Mouse (Mus musculus) heart, postnatal 0 days (tissue): ENCODE measurements around the gene Cfap126. TPM values are rescaled to one million over a fixed set of nuclear protein-coding genes. Genes with fewer than 3 reads are reported as not detected.

Experiments
- ATAC-seq: fragments of 200-750 bp; cut with Nextera tagmentation; 2 replicates; pipeline ENCODE4 v1.8.0; 2017; ENCODE audit warnings: low read depth, moderate number of reproducible peaks, moderate library complexity; ENCODE audit not compliant: insufficient read depth
- DNase-seq: peaks from one replicate; pipeline ENCODE4 v3.0.0-alpha.2; 2016; ENCODE audit warnings: low spot score
- H3K27ac ChIP-seq: fragments of 300-500 bp; sonication (generic); 2 replicates; pipeline ENCODE4 v1.5.1; 2014; ENCODE audit warnings: low read depth, mild to moderate bottlenecking
- H3K27me3 ChIP-seq: fragments of 300-500 bp; sonication (generic); 2 replicates; pipeline ENCODE4 v1.6.1; 2014; ENCODE audit warnings: low read length, mixed read lengths; ENCODE audit not compliant: control insufficient read depth, insufficient read depth
- H3K36me3 ChIP-seq: fragments of 300-500 bp; sonication (generic); replicated peaks from 2 replicates; pipeline ENCODE4 v1.6.1; 2014; ENCODE audit warnings: low read length, mixed read lengths; ENCODE audit not compliant: control insufficient read depth, insufficient read depth
- H3K4me1 ChIP-seq: fragments of 300-500 bp; sonication (generic); 2 replicates; pipeline ENCODE4 v1.6.1; 2014; ENCODE audit warnings: antibody characterized with exemption; ENCODE audit not compliant: control insufficient read depth, insufficient read depth
- H3K4me2 ChIP-seq: fragments of 300-500 bp; sonication (generic); 2 replicates; pipeline ENCODE4 v1.6.1; 2014; ENCODE audit warnings: low read depth, mild to moderate bottlenecking, low read length, moderate library complexity
- H3K4me3 ChIP-seq: fragments of 300-500 bp; sonication (generic); 2 replicates; pipeline ENCODE4 v1.5.1; 2014; ENCODE audit warnings: low read depth, low read length
- H3K9ac ChIP-seq: fragments of 300-500 bp; sonication (generic); replicated peaks from 2 replicates; pipeline ENCODE4 v1.6.1; 2014; ENCODE audit warnings: low read depth, low read length, mixed read lengths
- H3K9me3 ChIP-seq: fragments of 300-500 bp; sonication (generic); replicated peaks from 2 replicates; pipeline ENCODE4 v1.6.1; 2016; ENCODE audit warnings: low read length; ENCODE audit not compliant: control insufficient read depth
- CTCF ChIP-seq: IDR thresholded peaks from 2 replicates; pipeline ENCODE4 v1.5.1; 2016; ENCODE audit warnings: antibody characterized with exemption, control low read depth, low read depth
- EP300 ChIP-seq: IDR thresholded peaks from 2 replicates; pipeline ENCODE4 v1.6.1; 2016; ENCODE audit warnings: antibody characterized with exemption, low read depth
- WGBS: fragments of 180-500 bp; shearing (Covaris S2); extraction: QIAGEN DNeasy Blood & Tissue Kit; methylation state at CpG from one replicate; pipeline ENCODE4 v1.1.7; 2014; 5-methylcytosine and 5-hydroxymethylcytosine counted together
- polyA plus RNA-seq: library from polyadenylated mRNA; unstranded; fragments of >200 nt; fragmentation: Nextera tagmentation; extraction: Ambion mirVana; gene quantifications from 2 replicates; pipeline ENCODE4 v1.2.1, GENCODE M21; 2015
- total RNA-seq: library from RNA; depleted of rRNA; stranded (reverse); fragments of >200 nt; gene quantifications from 2 replicates; pipeline ENCODE4 v1.2.3, GENCODE M21; 2014; ENCODE audit warnings: low replicate concordance

Gene Cfap126
- total and polyA plus RNA-seq, 2 experiments from 2014 or later = 2.2 to 3.7 TPM

GRCm38 (mm10) chr1:171111020-171111780 is 2.5 kb upstream of the Cfap126 start:
- H3K9me3 ChIP-seq = no peaks in the 10 kb centered on the region
- DNase-seq (peak; percentile 95), ATAC-seq (peak; percentile 89)
- H3K4me3 ChIP-seq = peak overlapping the region; percentile 64
- no peaks in the 10 kb centered on the region for H3K36me3 ChIP-seq
- no peaks in the 10 kb centered on the region for H3K27me3 ChIP-seq
- H3K9ac ChIP-seq = peak overlapping the region; percentile 50
- TF ChIP-seq EP300 = peak; percentile 73
- peak; percentile 93 for TF ChIP-seq CTCF
- under 1% methylated on average over 38 of the region's 38 CpGs for WGBS
- peak overlapping the region; percentile 59 for H3K4me2 ChIP-seq
- H3K4me1 ChIP-seq = peaks cover 6% of the 10 kb centered on the region; the same call in 1 of the 2 replicates
- peak overlapping the region; percentile 78 for H3K27ac ChIP-seq

- Histone ChIP-seq H3K4me1 (peaks cover 6% of the 10 kb centered on the region; the same call in 1 of the 2 replicates), H3K27ac (peak overlapping the region; percentile 78), H3K9ac (peak overlapping the region; percentile 50), H3K27me3 (no peaks in the 10 kb centered on the region), H3K36me3 (no peaks in the 10 kb centered on the region), H3K4me2 (peak overlapping the region; percentile 59), H3K4me3 (peak overlapping the region; percentile 64), H3K9me3 (no peaks in the 10 kb centered on the region)
- DNase-seq = peak; percentile 54
- 4% methylated on average over 15 of the region's 15 CpGs for WGBS
- ATAC-seq = no peak
- TF ChIP-seq EP300 (no peak), CTCF (no peak)
Measured at GRCm38 (mm10) chr1:171111781-171112575, 1.7 kb upstream of the Cfap126 start.

DNA sequence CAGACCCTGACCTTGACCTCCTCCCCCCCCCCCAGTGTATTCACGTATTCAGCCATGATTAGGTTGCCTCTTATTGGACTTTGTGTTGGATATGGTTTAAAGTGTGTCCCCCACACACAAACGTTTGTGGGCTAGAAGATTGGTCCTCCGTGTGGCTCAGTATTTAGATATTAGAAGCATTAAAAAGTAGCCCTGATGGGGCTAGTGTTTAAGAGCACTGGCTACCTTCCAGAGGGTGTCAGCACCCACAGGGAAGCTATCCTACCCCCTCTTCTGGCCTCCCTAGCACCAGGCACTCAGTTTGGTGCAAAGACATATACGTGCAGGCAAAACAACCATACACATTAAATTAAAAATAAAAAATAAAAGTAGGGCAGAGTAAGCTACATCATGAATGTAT is 732 bp upstream of the Cfap126 start:
- Histone ChIP-seq H3K4me2 (peak overlapping the region; percentile 59), H3K4me1 (peaks cover 6% of the 10 kb centered on the region; the same call in 1 of the 2 replicates), H3K36me3 (no peaks in the 10 kb centered on the region), H3K27ac (no peak overlapping the region), H3K9ac (no peak overlapping the region), H3K9me3 (no peaks in the 10 kb centered on the region), H3K27me3 (no peaks in the 10 kb centered on the region), H3K4me3 (no peak overlapping the region)
- ATAC-seq (no peak), DNase-seq (no peak)
- WGBS = 77% methylated on average over 4 of the region's 4 CpGs
- no peak for TF ChIP-seq EP300
- no peak for TF ChIP-seq CTCF

DNA sequence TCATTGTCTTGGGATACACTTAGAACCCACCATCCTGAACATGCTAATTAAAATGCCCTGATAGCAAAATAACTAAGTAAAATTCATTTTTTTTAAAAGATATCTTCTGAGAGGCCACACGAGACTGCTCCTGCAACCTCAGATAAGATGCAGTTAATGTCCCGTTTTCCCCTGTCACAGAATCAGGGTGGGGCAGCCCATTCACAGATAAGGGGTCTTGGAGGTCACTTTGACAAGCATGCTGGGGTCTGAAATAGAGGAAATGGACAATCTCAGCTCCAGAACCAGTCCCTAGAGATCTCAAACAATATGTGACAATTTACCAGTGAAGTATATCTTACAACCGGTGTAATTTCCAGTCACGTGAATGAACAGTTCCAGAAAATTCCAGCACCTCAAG is 2.6 kb downstream of the Cfap126 start:
- TF ChIP-seq CTCF = no peak
- no peak for TF ChIP-seq EP300
- DNase-seq (no peak), ATAC-seq (no peak)
- H3K4me3 ChIP-seq = no peak overlapping the region
- 33% methylated on average over 4 of the region's 4 CpGs for WGBS
- no peak overlapping the region for H3K4me2 ChIP-seq
- H3K27me3 ChIP-seq = no peaks in the 10 kb centered on the region
- no peaks in the 10 kb centered on the region for H3K9me3 ChIP-seq
- H3K27ac ChIP-seq = no peak overlapping the region
- H3K36me3 ChIP-seq = no peaks in the 10 kb centered on the region
- no peak overlapping the region for H3K9ac ChIP-seq
- peaks cover 9% of the 10 kb centered on the region; the same call in 1 of the 2 replicates for H3K4me1 ChIP-seq

GRCm38 (mm10) chr1:171118269-171118684 is 4.6 kb downstream of the Cfap126 start:
- Histone ChIP-seq H3K36me3 (no peaks in the 10 kb centered on the region), H3K27me3 (no peaks in the 10 kb centered on the region), H3K4me3 (no peak overlapping the region), H3K9ac (no peak overlapping the region), H3K9me3 (no peaks in the 10 kb centered on the region), H3K4me2 (no peak overlapping the region), H3K27ac (no peak overlapping the region), H3K4me1 (peaks cover 9% of the 10 kb centered on the region; the same call in 1 of the 2 replicates)
- 0 out of 2 replicates have a peak, but pooled peaks have one; percentile 21 for ATAC-seq
- TF ChIP-seq EP300 = no peak
- peak; percentile 68 for TF ChIP-seq CTCF
- 7% methylated on average over 4 of the region's 4 CpGs for WGBS
- DNase-seq = peak; percentile 50
